Mouse (Mus musculus) heart, embryonic 16.5 days (tissue): ENCODE measurements around the gene Mfng. TPM values are rescaled to one million over a fixed set of nuclear protein-coding genes. Genes with fewer than 3 reads are reported as not detected.

Source experiments
- ATAC-seq: fragments of 200-750 bp; cut with Nextera tagmentation; replicated peaks from 2 replicates; pipeline ENCODE4 v1.8.0; 2017; ENCODE audit warnings: moderate number of reproducible peaks; ENCODE audit not compliant: insufficient read depth, low FRiP score; ENCODE audit errors: extremely low read depth
- H3K27ac ChIP-seq: fragments of 300-500 bp; sonication (generic); 2 replicates; pipeline ENCODE4 v1.5.1; 2014; ENCODE audit warnings: mild to moderate bottlenecking, low read length, control low read depth, moderate library complexity
- H3K27me3 ChIP-seq: fragments of 300-500 bp; sonication (generic); 2 replicates; pipeline ENCODE4 v1.6.1; 2014; ENCODE audit warnings: low read length, mixed read lengths; ENCODE audit not compliant: control insufficient read depth, insufficient read depth
- H3K36me3 ChIP-seq: fragments of 300-500 bp; sonication (generic); 2 replicates; pipeline ENCODE4 v1.6.1; 2014; ENCODE audit not compliant: control insufficient read depth, insufficient read depth
- H3K4me1 ChIP-seq: fragments of 300-500 bp; sonication (generic); 2 replicates; pipeline ENCODE4 v1.6.1; 2014; ENCODE audit warnings: low read length, mixed read lengths; ENCODE audit not compliant: control insufficient read depth, insufficient read depth
- H3K4me2 ChIP-seq: fragments of 300-500 bp; sonication (generic); 2 replicates; pipeline ENCODE4 v1.6.1; 2014; ENCODE audit warnings: low read depth, mild to moderate bottlenecking, control low read depth, low read length
- H3K4me3 ChIP-seq: fragments of 300-500 bp; sonication (generic); 2 replicates; pipeline ENCODE4 v1.5.1; 2014; ENCODE audit warnings: mild to moderate bottlenecking, control low read depth, low read length
- H3K9ac ChIP-seq: fragments of 300-500 bp; sonication (generic); 2 replicates; pipeline ENCODE4 v1.6.1; 2014; ENCODE audit warnings: low read length, control low read depth
- H3K9me3 ChIP-seq: fragments of 300-500 bp; sonication (generic); replicated peaks from 2 replicates; pipeline ENCODE4 v1.6.1; 2016; ENCODE audit warnings: low read length; ENCODE audit not compliant: control insufficient read depth
- WGBS: fragments of 180-500 bp; shearing (Covaris S2); extraction: QIAGEN DNeasy Blood & Tissue Kit; methylation state at CpG from one replicate; pipeline ENCODE4 v1.1.7; 2014; 5-methylcytosine and 5-hydroxymethylcytosine counted together
- polyA plus RNA-seq: library from polyadenylated mRNA; unstranded; fragments of >200 nt; fragmentation: Nextera tagmentation; extraction: Ambion mirVana; gene quantifications from 2 replicates; pipeline ENCODE4 v1.2.1, GENCODE M21; 2015

The Mfng gene
- polyA plus RNA-seq, 1 experiment from 2014 or later, result 19.8 TPM

GRCm38 (mm10) chr15:78755966-78756725 lies 17.1 kb downstream of the Mfng start:
- 76% methylated on average over 12 of the region's 12 CpGs for WGBS
- Histone ChIP-seq H3K27ac (no peak overlapping the region), H3K4me2 (no peak overlapping the region), H3K9me3 (no peaks in the 10 kb centered on the region), H3K9ac (no peak overlapping the region), H3K4me3 (no peak overlapping the region), H3K27me3 (no peaks in the 10 kb centered on the region), H3K4me1 (no peaks in the 10 kb centered on the region), H3K36me3 (no peaks in the 10 kb centered on the region)
- no peak for ATAC-seq

- 44% methylated on average over 3 of the region's 3 CpGs for WGBS
- no peak overlapping the region for H3K4me3 ChIP-seq
- no peak overlapping the region for H3K9ac ChIP-seq
- no peaks in the 10 kb centered on the region for H3K4me1 ChIP-seq
- no peak overlapping the region for H3K27ac ChIP-seq
- H3K36me3 ChIP-seq, result no peaks in the 10 kb centered on the region
- no peaks in the 10 kb centered on the region for H3K27me3 ChIP-seq
- no peak for ATAC-seq
- no peaks in the 10 kb centered on the region for H3K9me3 ChIP-seq
- no peak overlapping the region for H3K4me2 ChIP-seq
These were observed 18.0 kb downstream of the Mfng start for GRCm38 (mm10) chr15:78755226-78755625.

DNA sequence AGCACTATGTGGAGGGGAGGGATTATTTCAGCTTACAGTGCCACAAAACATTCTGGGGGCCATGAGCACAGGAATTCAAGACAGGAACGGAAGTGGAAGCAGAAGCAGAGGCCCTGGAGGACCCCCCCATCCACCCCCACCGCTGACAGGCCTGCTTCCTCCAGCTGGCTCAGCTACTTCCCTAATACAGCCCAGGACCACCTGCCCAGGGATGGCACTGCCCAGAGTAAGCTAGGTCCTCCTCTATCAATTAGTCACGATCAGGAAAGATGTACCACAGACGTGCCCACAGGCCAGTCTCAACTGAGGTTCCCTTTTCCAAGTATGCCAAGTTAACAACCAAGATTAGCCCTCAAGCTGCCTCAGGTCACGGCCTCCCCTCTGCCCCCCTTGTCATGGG lies 19.1 kb downstream of the Mfng start:
- Histone ChIP-seq H3K27ac (no peak overlapping the region), H3K4me3 (no peak overlapping the region), H3K27me3 (no peaks in the 10 kb centered on the region), H3K9me3 (no peaks in the 10 kb centered on the region), H3K36me3 (no peaks in the 10 kb centered on the region), H3K4me2 (no peak overlapping the region), H3K9ac (no peak overlapping the region), H3K4me1 (no peaks in the 10 kb centered on the region)
- no peak for ATAC-seq
- WGBS, result 57% methylated on average over 5 of the region's 5 CpGs

DNA sequence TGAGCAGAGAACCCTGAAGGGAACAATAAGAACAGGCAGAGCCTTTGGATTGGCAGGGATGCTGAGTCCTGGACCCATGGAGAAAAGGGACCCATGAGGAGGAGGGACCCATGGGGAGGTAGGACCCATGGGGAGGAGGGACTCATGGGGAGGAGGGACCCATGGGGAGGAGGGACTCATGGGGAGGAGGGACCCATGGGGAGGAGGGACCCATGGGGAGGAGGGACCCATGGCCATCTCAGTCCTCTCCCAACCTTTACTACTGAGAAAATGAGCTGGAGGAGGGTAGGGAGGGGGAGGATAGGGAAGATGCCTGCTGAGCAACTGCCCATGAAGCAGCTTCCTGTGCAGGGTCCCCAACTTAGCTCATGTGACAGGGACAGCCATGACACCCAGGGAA lies 20.3 kb downstream of the Mfng start:
- H3K9me3 ChIP-seq, result no peaks in the 10 kb centered on the region
- H3K27me3 ChIP-seq, result no peaks in the 10 kb centered on the region
- H3K4me2 ChIP-seq, result no peak overlapping the region
- H3K36me3 ChIP-seq, result no peaks in the 10 kb centered on the region
- ATAC-seq, result no peak
- H3K9ac ChIP-seq, result no peak overlapping the region
- no peak overlapping the region for H3K4me3 ChIP-seq
- no peaks in the 10 kb centered on the region for H3K4me1 ChIP-seq
- H3K27ac ChIP-seq, result no peak overlapping the region

DNA sequence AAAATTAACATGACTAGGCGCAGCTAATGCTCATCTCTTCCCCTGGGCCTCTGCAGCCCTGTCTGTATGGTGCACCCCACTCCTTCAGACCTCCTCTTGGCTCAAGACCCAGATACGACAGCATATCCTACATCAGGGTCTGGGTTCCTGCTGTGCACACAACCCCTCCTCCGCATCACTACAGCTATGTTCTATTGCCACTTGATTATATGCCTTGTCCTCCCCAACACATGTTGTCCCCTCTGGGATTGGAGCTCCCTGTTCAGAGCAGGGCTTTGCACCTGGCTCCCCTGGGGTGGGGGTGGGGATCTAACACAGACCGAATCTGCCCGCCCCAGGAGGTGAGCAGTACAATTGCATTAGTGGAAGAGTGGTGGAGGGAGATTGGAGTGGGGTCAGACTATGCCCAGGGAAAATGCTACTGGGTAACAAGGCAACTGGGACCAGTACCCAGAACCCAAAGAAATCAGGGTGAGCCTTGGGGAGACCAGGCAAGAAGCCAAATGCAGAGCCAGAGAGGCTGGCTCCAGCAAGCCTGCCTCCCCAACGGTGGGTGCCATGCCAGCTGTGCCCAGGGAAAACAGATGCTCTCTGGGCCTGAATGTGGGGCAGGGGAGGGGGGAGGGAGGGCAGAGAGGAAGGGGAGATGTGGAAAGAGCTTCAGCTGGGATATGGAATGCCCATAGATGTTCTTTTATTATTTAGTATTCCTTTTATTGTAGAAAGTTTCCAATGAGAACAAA lies 22.5 kb downstream of the Mfng start:
- no peak overlapping the region for H3K4me3 ChIP-seq
- H3K36me3 ChIP-seq, result no peaks in the 10 kb centered on the region
- H3K4me2 ChIP-seq, result no peak overlapping the region
- H3K27me3 ChIP-seq, result no peaks in the 10 kb centered on the region
- no peak overlapping the region for H3K9ac ChIP-seq
- no peak for ATAC-seq
- no peak overlapping the region for H3K27ac ChIP-seq
- WGBS, result 55% methylated on average over 6 of the region's 6 CpGs
- no peaks in the 10 kb centered on the region for H3K4me1 ChIP-seq
- H3K9me3 ChIP-seq, result no peaks in the 10 kb centered on the region

DNA sequence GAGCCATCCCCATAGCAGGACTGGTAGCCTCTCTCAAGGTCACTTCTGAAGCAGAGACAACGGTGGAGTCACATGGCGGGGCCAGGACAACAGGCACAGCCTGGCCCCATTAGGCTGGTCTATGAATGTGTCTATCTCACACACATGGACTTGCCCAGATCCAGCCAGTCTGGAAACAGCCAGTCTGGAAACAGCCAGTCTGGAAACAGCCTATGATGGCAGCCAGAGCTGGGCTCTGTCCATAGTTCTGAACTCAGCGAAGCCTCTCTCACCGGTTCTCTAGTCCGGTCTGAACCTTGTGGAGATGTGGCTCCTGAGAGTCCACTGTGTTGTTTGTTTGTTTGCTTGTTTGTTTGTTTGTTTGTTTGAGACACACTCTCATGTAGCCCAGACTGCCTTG lies 23.4 kb downstream of the Mfng start:
- H3K9ac ChIP-seq, result no peak overlapping the region
- no peaks in the 10 kb centered on the region for H3K9me3 ChIP-seq
- H3K27me3 ChIP-seq, result no peaks in the 10 kb centered on the region
- no peak overlapping the region for H3K4me2 ChIP-seq
- no peak overlapping the region for H3K27ac ChIP-seq
- H3K36me3 ChIP-seq, result no peaks in the 10 kb centered on the region
- no peak for ATAC-seq
- H3K4me3 ChIP-seq, result no peak overlapping the region
- H3K4me1 ChIP-seq, result no peaks in the 10 kb centered on the region
- 33% methylated on average over 5 of the region's 5 CpGs for WGBS

- H3K4me1 ChIP-seq, result no peaks in the 10 kb centered on the region
- no peaks in the 10 kb centered on the region for H3K9me3 ChIP-seq
- H3K4me2 ChIP-seq, result no peak overlapping the region
- H3K27me3 ChIP-seq, result peaks cover 5% of the 10 kb centered on the region
- ATAC-seq, result no peak
- WGBS, result 4% methylated on average over 5 of the region's 5 CpGs
- no peak overlapping the region for H3K9ac ChIP-seq
- no peak overlapping the region for H3K4me3 ChIP-seq
- H3K27ac ChIP-seq, result no peak overlapping the region
- no peaks in the 10 kb centered on the region for H3K36me3 ChIP-seq
These were observed 29.1 kb downstream of the Mfng start for GRCm38 (mm10) chr15:78744206-78744605.

DNA sequence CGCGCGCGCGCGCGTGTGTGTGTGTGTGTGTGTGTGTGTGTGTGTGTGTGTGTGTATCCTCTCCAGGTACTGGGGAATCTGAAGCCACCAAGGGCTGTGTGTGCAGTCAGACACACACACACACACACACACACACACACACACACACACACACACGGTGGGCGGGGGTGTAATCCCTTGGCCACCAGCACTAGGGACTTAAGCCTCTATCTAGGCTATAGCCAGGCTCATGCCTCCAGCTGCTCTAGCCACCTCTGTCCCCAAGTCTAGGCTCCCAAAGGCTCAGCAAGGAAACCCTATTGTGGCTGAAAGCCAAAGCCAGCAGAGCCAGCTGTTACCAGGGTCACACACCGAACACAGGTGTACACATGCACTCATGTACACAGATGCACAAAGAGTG lies 30.4 kb downstream of the Mfng start:
- Histone ChIP-seq H3K27ac (no peak overlapping the region), H3K4me1 (no peaks in the 10 kb centered on the region), H3K4me3 (no peak overlapping the region), H3K27me3 (peaks cover 7% of the 10 kb centered on the region), H3K9ac (no peak overlapping the region), H3K36me3 (no peaks in the 10 kb centered on the region), H3K4me2 (no peak overlapping the region), H3K9me3 (no peaks in the 10 kb centered on the region)
- WGBS, result 82% methylated on average over 6 of the region's 10 CpGs
- ATAC-seq, result no peak

DNA sequence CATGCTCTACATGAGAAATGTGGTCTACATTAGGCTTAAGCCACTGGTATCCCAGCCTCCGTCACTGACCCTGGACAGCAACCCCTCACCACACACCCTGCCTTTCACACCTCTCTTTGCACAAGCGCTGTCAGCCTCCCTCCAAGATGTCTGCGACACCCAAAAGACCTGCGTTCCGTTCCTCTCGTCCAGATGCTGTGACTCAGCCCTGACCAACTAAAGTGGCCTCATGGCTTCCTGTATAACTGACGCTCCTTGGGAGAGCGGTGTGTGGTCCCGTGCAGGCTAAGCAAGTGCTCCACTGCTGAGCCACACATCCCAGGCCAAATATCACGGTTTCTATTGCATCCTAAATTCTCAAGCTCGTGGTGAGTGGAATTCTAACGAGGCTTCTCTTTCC lies 32.6 kb downstream of the Mfng start:
- no peak overlapping the region for H3K27ac ChIP-seq
- peaks cover 22% of the 10 kb centered on the region for H3K27me3 ChIP-seq
- 46% methylated on average over 12 of the region's 12 CpGs for WGBS
- H3K36me3 ChIP-seq, result no peaks in the 10 kb centered on the region
- no peak overlapping the region for H3K4me2 ChIP-seq
- no peak overlapping the region for H3K4me3 ChIP-seq
- no peaks in the 10 kb centered on the region for H3K4me1 ChIP-seq
- no peaks in the 10 kb centered on the region for H3K9me3 ChIP-seq
- no peak for ATAC-seq
- no peak overlapping the region for H3K9ac ChIP-seq
